15 mouse cellular contexts compared by ENCODE assay signal in genomic region chr6:72506104-72506503, GRCm38 (mm10). TPM values are rescaled to one million over a fixed set of nuclear protein-coding genes. Genes with fewer than 3 reads are reported as not detected.
"Had no signal": no experiment of that assay in that cellular context is flagged by ENCODE, and none has a peak within 500 bp of the region (broad histone marks: within the 10 kb centered on the region; RNA-seq: fewer than 3 reads in every experiment).

No protein-coding gene starts in this region.

- H3K4me2 ChIP-seq: limb, embryonic 15.5 days; liver, embryonic 12.5 days; lung, embryonic 14.5 days; neural tube, embryonic 12.5 days had no signal

- H3K4me1 ChIP-seq: neural tube, embryonic 12.5 days had no signal

- H3K36me3 ChIP-seq: limb, embryonic 15.5 days; liver, embryonic 12.5 days; midbrain, embryonic 10.5 days; neural tube, embryonic 12.5 days had no signal

- H3K27ac ChIP-seq: limb, embryonic 15.5 days; liver, embryonic 12.5 days; midbrain, embryonic 10.5 days; neural tube, embryonic 12.5 days; stomach, postnatal 0 days had no signal

- ATAC-seq: liver, embryonic 12.5 days had no signal

- H3K9ac ChIP-seq: limb, embryonic 15.5 days; liver, embryonic 12.5 days; lung, embryonic 14.5 days; neural tube, embryonic 12.5 days had no signal

- H3K27me3 ChIP-seq: limb, embryonic 15.5 days; liver, embryonic 12.5 days; neural tube, embryonic 12.5 days had no signal

- H3K4me3 ChIP-seq: limb, embryonic 15.5 days; liver, embryonic 12.5 days; midbrain, embryonic 10.5 days; neural tube, embryonic 12.5 days had no signal

- H3K9me3 ChIP-seq: limb, embryonic 15.5 days; liver, embryonic 12.5 days; midbrain, embryonic 10.5 days; neural tube, embryonic 12.5 days had no signal

- DNase-seq: kidney, adult 18-20 months; layer of hippocampus, adult 9-11 months; layer of hippocampus, postnatal 36 days; lung, embryonic 14.5 days; lung, postnatal 10 days; lung, postnatal 4 days; midbrain, embryonic 14.5 days; thymus, adult 2 months; thymus, postnatal 25 days had no signal

RNA-seq across cellular contexts. Expression of gene Sh2d6, which starts 15.4 kb away (rescaled TPM):
- polyA plus RNA-seq: liver, embryonic 12.5 days; liver, embryonic 16.5 days; lung, embryonic 14.5 days had no signal
